Mouse (Mus musculus) C2C12 (cell line): ENCODE measurements around the gene 5730480H06Rik. TPM values are rescaled to one million over a fixed set of nuclear protein-coding genes. Genes with fewer than 3 reads are reported as not detected.

Experiments used
- H3K27me3 ChIP-seq: one replicate; pipeline ENCODE4 v1.6.1; 2011; ENCODE audit not compliant: control insufficient read depth, insufficient read depth, insufficient read length
- H3K36me3 ChIP-seq: one replicate; pipeline ENCODE4 v1.6.1; 2011; ENCODE audit not compliant: control insufficient read depth, insufficient read depth
- H3K4me3 ChIP-seq: one replicate; pipeline ENCODE4 v1.5.1; 2011; ENCODE audit warnings: mild to moderate bottlenecking, control low read depth; ENCODE audit not compliant: poor library complexity, insufficient read depth, severe bottlenecking
- H3K79me2 ChIP-seq: one replicate; pipeline ENCODE4 v1.6.1; 2011; ENCODE audit not compliant: control insufficient read depth, insufficient read depth
- H3K79me3 ChIP-seq: one replicate; pipeline ENCODE4 v1.6.1; 2011; ENCODE audit warnings: low read depth, control low read depth
- H3ac ChIP-seq: one replicate; pipeline ENCODE3; 2011; ENCODE audit warnings: low read depth; ENCODE audit not compliant: control insufficient read depth, insufficient read length
- CEBPB ChIP-seq: IDR thresholded peaks from one replicate; pipeline ENCODE4 v1.6.1; 2011; ENCODE audit warnings: low read depth, mild to moderate bottlenecking, control low read depth, moderate library complexity
- CTCF ChIP-seq: IDR thresholded peaks from one replicate; pipeline ENCODE4 v1.5.1; 2011; ENCODE audit not compliant: control insufficient read depth, insufficient read depth, insufficient read length
- FOSL1 ChIP-seq: IDR thresholded peaks from one replicate; pipeline ENCODE4 v1.8.0; 2011; ENCODE audit warnings: mild to moderate bottlenecking, low read length; ENCODE audit not compliant: poor library complexity, insufficient read depth, severe bottlenecking
- MAX ChIP-seq: IDR thresholded peaks from one replicate; pipeline ENCODE4 v1.6.1; 2011; ENCODE audit warnings: mild to moderate bottlenecking, control low read depth
- MYOD1 ChIP-seq: IDR thresholded peaks from one replicate; pipeline ENCODE4 v1.6.1; 2011; ENCODE audit warnings: low read depth; ENCODE audit not compliant: control insufficient read depth, insufficient read length
- MYOG ChIP-seq: IDR thresholded peaks from one replicate; pipeline ENCODE4 v1.6.1; 2011; ENCODE audit not compliant: control insufficient read depth, insufficient read length; ENCODE audit errors: extremely low read depth
- USF1 ChIP-seq: IDR thresholded peaks from one replicate; pipeline ENCODE4 v1.6.1; 2011; ENCODE audit warnings: low read depth, mild to moderate bottlenecking, control low read depth, moderate library complexity
- polyA plus RNA-seq: library from polyadenylated mRNA; unstranded; fragments of >200 nt; fragmentation: generic; extraction: Trizol; gene quantifications from one replicate; pipeline ENCODE4 v1.2.1, GENCODE M21; 2012; ENCODE audit warnings: missing spikeins

The 5730480H06Rik gene
- polyA plus RNA-seq, 1 experiment: 7.9 TPM

GRCm38 (mm10) chr5:48410348-48410747, 82.6 kb downstream of the 5730480H06Rik start:
- no peak overlapping the region for H3K4me3 ChIP-seq
- no peak for TF ChIP-seq MYOG
- no peak for TF ChIP-seq CTCF
- TF ChIP-seq MAX: no peak
- TF ChIP-seq MYOD1: no peak
- TF ChIP-seq FOSL1: no peak
- no peak for TF ChIP-seq USF1
- no peak for TF ChIP-seq CEBPB
- no peaks in the 10 kb centered on the region for H3K27me3 ChIP-seq
- no peaks in the 10 kb centered on the region for H3K36me3 ChIP-seq
- H3K79me3 ChIP-seq: no peaks in the 10 kb centered on the region
- no peaks in the 10 kb centered on the region for H3K79me2 ChIP-seq
- no peak overlapping the region for H3ac ChIP-seq

DNA sequence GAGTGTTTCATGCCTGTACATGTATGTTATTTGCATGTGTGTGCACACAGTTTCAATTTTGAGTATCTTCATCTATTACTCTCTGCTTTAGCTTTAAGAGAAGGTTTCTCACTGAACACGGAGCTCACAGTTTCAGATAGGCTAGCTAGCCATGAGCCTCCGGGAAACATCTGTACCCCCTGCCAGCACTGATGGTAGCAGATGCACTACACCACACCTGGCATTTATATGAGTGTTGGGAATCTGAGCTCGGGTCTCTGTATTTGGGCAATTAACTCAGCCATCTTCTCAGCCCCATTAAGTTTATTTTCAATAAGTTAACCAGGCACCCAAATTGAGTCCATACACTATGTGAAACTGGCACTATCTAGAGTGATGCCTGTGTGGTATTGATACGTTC, 83.7 kb downstream of the 5730480H06Rik start:
- no peak for TF ChIP-seq MAX
- no peak for TF ChIP-seq CEBPB
- no peak for TF ChIP-seq MYOG
- TF ChIP-seq MYOD1: no peak
- no peak for TF ChIP-seq USF1
- no peak for TF ChIP-seq FOSL1
- no peak for TF ChIP-seq CTCF
- Histone ChIP-seq H3K36me3 (no peaks in the 10 kb centered on the region), H3K79me3 (no peaks in the 10 kb centered on the region)

GRCm38 (mm10) chr5:48412261-48412660, 84.5 kb downstream of the 5730480H06Rik start:
- H3ac ChIP-seq: no peak overlapping the region
- TF ChIP-seq USF1 (no peak), CEBPB (no peak), MAX (no peak), FOSL1 (no peak), MYOD1 (no peak), CTCF (no peak), MYOG (no peak)

More for the DNA sequence above, 83.7 kb downstream of the 5730480H06Rik start:
- H3K79me2 ChIP-seq: no peaks in the 10 kb centered on the region
- H3K4me3 ChIP-seq: no peak overlapping the region
- no peaks in the 10 kb centered on the region for H3K27me3 ChIP-seq
- H3ac ChIP-seq: no peak overlapping the region

GRCm38 (mm10) chr5:48419741-48420140, 92.0 kb downstream of the 5730480H06Rik start:
- H3K4me3 ChIP-seq: no peak overlapping the region
- no peaks in the 10 kb centered on the region for H3K27me3 ChIP-seq
- H3K79me3 ChIP-seq: no peaks in the 10 kb centered on the region
- TF ChIP-seq MYOG (no peak), CTCF (no peak), USF1 (no peak), MAX (no peak), MYOD1 (no peak), FOSL1 (no peak), CEBPB (no peak)
- no peaks in the 10 kb centered on the region for H3K79me2 ChIP-seq
- H3ac ChIP-seq: no peak overlapping the region
- no peaks in the 10 kb centered on the region for H3K36me3 ChIP-seq

More at GRCm38 (mm10) chr5:48412261-48412660, 84.5 kb downstream of the 5730480H06Rik start:
- no peaks in the 10 kb centered on the region for H3K27me3 ChIP-seq
- H3K36me3 ChIP-seq: no peaks in the 10 kb centered on the region
- no peaks in the 10 kb centered on the region for H3K79me3 ChIP-seq
- no peaks in the 10 kb centered on the region for H3K79me2 ChIP-seq
- no peak overlapping the region for H3K4me3 ChIP-seq

DNA sequence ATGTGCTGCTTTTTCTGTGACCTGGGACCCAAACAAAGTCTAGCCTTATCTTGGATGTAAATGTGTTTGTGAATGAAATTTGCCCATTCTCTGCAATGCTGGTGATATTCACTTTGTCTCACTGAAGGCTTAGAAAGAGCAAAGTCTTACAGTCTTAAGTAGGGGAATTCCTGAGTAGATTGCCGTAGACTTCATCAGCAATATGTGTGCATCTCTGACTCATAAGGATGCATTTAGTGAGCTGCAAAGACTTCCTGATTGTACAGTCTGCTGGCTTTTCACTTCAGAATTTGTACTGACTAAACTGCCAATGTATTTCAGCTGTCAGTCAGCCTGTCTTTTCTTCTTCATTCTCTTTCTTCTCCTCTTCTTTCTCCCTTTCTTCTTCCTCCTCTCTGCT, 94.2 kb downstream of the 5730480H06Rik start:
- Histone ChIP-seq H3K79me2 (no peaks in the 10 kb centered on the region), H3K36me3 (no peaks in the 10 kb centered on the region), H3ac (no peak overlapping the region), H3K27me3 (no peaks in the 10 kb centered on the region), H3K4me3 (no peak overlapping the region), H3K79me3 (no peaks in the 10 kb centered on the region)
- no peak for TF ChIP-seq MAX
- TF ChIP-seq MYOG: no peak
- TF ChIP-seq USF1: no peak
- no peak for TF ChIP-seq FOSL1
- TF ChIP-seq CEBPB: no peak
- TF ChIP-seq CTCF: no peak
- no peak for TF ChIP-seq MYOD1
